Mouse (Mus musculus) lung, postnatal 0 days (tissue): Measurements from ENCODE around the gene Bcorl1.

ENCODE experiments used
- CTCF ChIP-seq: IDR thresholded peaks from 2 replicates; pipeline ENCODE4 v1.5.1; 2016; ENCODE audit warnings: antibody characterized with exemption, mild to moderate bottlenecking
- EP300 ChIP-seq: IDR thresholded peaks from 2 replicates; pipeline ENCODE4 v1.6.1; 2016; ENCODE audit warnings: antibody characterized with exemption, mild to moderate bottlenecking, control low read depth

GRCm38 (mm10) chrX:48343461-48343952, 2.3 kb downstream of the Bcorl1 start:
- TF ChIP-seq CTCF (peak; percentile 23; the same call in 1 of the 2 replicates), EP300 (no peak)
